Mouse (Mus musculus) brain, embryonic 14.5 days (tissue): Measurements from ENCODE around the gene Hcfc2.

Source experiments
- CTCF ChIP-seq: fragments of 200-500 bp; IDR thresholded peaks from 2 replicates; pipeline ENCODE4 v1.5.1; 2012; ENCODE audit warnings: inconsistent platforms, mild to moderate bottlenecking, moderate library complexity, borderline replicate concordance; ENCODE audit not compliant: insufficient read depth, insufficient read length; ENCODE audit errors: extremely low read depth
- POLR2A ChIP-seq: fragments of 200-500 bp; IDR thresholded peaks from 2 replicates; pipeline ENCODE4 v1.6.1; 2012; ENCODE audit warnings: mild to moderate bottlenecking, inconsistent platforms, borderline replicate concordance; ENCODE audit not compliant: poor library complexity, insufficient read depth, insufficient read length, severe bottlenecking; ENCODE audit errors: extremely low read depth

GRCm38 (mm10) chr10:82777075-82777474, 81.1 kb downstream of the Hcfc2 start:
- TF ChIP-seq CTCF (no peak), POLR2A (no peak)
